In the genomic region with DNA sequence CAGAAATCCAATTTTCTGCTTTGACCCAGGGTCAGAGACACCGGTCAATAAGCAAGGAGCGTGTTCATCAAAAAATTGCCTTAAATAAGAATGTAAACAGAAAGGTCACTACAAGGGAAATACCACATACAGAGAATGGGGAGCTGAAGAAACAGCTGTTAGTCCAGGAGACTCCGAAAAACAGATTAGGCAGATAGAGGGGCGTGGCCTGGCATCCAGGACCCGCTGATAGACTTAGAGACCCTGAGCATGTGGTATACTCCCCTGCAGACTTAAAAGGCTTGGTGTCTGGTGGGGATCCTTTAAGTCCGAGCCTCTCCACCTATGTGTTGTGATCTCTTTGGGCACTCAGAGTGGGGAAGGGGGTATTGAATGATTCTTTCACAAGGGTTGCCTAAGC, we compare ENCODE assay signal across 11 mouse cellular contexts.
DNase-seq lines count a peak whose midpoint lies in the region; ATAC-seq and TF ChIP-seq lines count a peak whose summit lies in the region.
"Had no signal": no experiment of that assay in that cellular context is flagged by ENCODE, and none has a peak within 500 bp of the region (broad histone marks: within the 10 kb centered on the region; RNA-seq: fewer than 3 reads in every experiment).

No protein-coding gene starts in this region.

- ATAC-seq in kidney, embryonic 16.5 days (ENCODE audit: low FRiP score, low TSS enrichment) = peak; percentile 39; the same call in 1 of the 2 replicates
- ATAC-seq in embryonic facial prominence, embryonic 14.5 days (ENCODE audit: low read depth) = no peak
- 0 out of 2 replicates have a peak, but pooled peaks have one; percentile 28 for ATAC-seq in limb, embryonic 14.5 days (ENCODE audit: low FRiP score, low read depth)

- H3K4me2 ChIP-seq in kidney, embryonic 16.5 days (replicated peaks; ENCODE audit: low read depth, low read length) = no peak overlapping the region
- 0 out of 2 replicates have a peak overlapping the region, but pooled peaks have one; percentile 25 for H3K4me2 ChIP-seq in embryonic facial prominence, embryonic 14.5 days (ENCODE audit: low read depth, low read length)
- 0 out of 2 replicates have a peak overlapping the region, but pooled peaks have one; percentile 14 for H3K4me2 ChIP-seq in limb, embryonic 14.5 days (replicated peaks; ENCODE audit: low read depth, low read length, severe bottlenecking)
- H3K4me2 ChIP-seq: hindbrain, embryonic 13.5 days had no signal

- H3K9me3 ChIP-seq in kidney, embryonic 16.5 days (ENCODE audit: low read length) = no peaks in the 10 kb centered on the region
- H3K9me3 ChIP-seq in embryonic facial prominence, embryonic 14.5 days (ENCODE audit: control insufficient read depth, low read length) = no peaks in the 10 kb centered on the region
- no peaks in the 10 kb centered on the region for H3K9me3 ChIP-seq in limb, embryonic 14.5 days (ENCODE audit: control insufficient read depth, low read length)
- H3K9me3 ChIP-seq: hindbrain, embryonic 13.5 days had no signal

- H3K36me3 ChIP-seq in kidney, embryonic 16.5 days (ENCODE audit: insufficient read depth, low read length) = no peaks in the 10 kb centered on the region
- H3K36me3 ChIP-seq in embryonic facial prominence, embryonic 14.5 days (ENCODE audit: control insufficient read depth, insufficient read depth, low read length) = no peaks in the 10 kb centered on the region
- no peaks in the 10 kb centered on the region for H3K36me3 ChIP-seq in limb, embryonic 14.5 days (ENCODE audit: control insufficient read depth, insufficient read depth, low read length)
- H3K36me3 ChIP-seq: hindbrain, embryonic 13.5 days had no signal

- H3K27me3 ChIP-seq in kidney, embryonic 16.5 days (ENCODE audit: insufficient read depth, low read length) = no peaks in the 10 kb centered on the region
- H3K27me3 ChIP-seq in embryonic facial prominence, embryonic 14.5 days (replicated peaks; ENCODE audit: control insufficient read depth, insufficient read depth, low read length) = no peaks in the 10 kb centered on the region
- no peaks in the 10 kb centered on the region for H3K27me3 ChIP-seq in limb, embryonic 14.5 days (ENCODE audit: control insufficient read depth, insufficient read depth, low read length)

- WGBS in kidney, embryonic 16.5 days = 64% methylated on average over 6 of the region's 6 CpGs
- WGBS in embryonic facial prominence, embryonic 14.5 days = 20% methylated on average over 6 of the region's 6 CpGs
- WGBS in limb, embryonic 14.5 days = 42% methylated on average over 6 of the region's 6 CpGs

- no peak for TF ChIP-seq POLR2A in limb, embryonic 14.5 days (IDR thresholded peaks at IDR 0.05; ENCODE audit: borderline replicate concordance, extremely low read depth, insufficient read depth, insufficient read length)

- no peak overlapping the region for H3K9ac ChIP-seq in kidney, embryonic 16.5 days (replicated peaks; ENCODE audit: low read length)
- no peak overlapping the region for H3K9ac ChIP-seq in embryonic facial prominence, embryonic 14.5 days (ENCODE audit: low read depth, low read length)
- H3K9ac ChIP-seq in limb, embryonic 14.5 days (ENCODE audit: low read depth, low read length, severe bottlenecking) = no peak overlapping the region
- H3K9ac ChIP-seq: hindbrain, embryonic 13.5 days; liver, embryonic 14.5 days had no signal

- no peak overlapping the region for H3K4me3 ChIP-seq in kidney, embryonic 16.5 days (ENCODE audit: low read length)
- H3K4me3 ChIP-seq in embryonic facial prominence, embryonic 14.5 days (ENCODE audit: low read depth, low read length) = no peak overlapping the region
- no peak overlapping the region for H3K4me3 ChIP-seq in limb, embryonic 14.5 days (replicated peaks; ENCODE audit: low read length)
- H3K4me3 ChIP-seq: hindbrain, embryonic 13.5 days had no signal

- no peak overlapping the region for H3K27ac ChIP-seq in kidney, embryonic 16.5 days (ENCODE audit: low read length)
- H3K27ac ChIP-seq in embryonic facial prominence, embryonic 14.5 days (replicated peaks; ENCODE audit: low read depth, low read length) = peak overlapping the region; percentile 90
- peak overlapping the region; percentile 80 for H3K27ac ChIP-seq in limb, embryonic 14.5 days (replicated peaks; ENCODE audit: low read depth, low read length)
- H3K27ac ChIP-seq: hindbrain, embryonic 13.5 days; liver, embryonic 14.5 days had no signal

- peaks cover 14% of the 10 kb centered on the region for H3K4me1 ChIP-seq in kidney, embryonic 16.5 days (ENCODE audit: insufficient read depth, low read length)
- peaks cover 48% of the 10 kb centered on the region for H3K4me1 ChIP-seq in embryonic facial prominence, embryonic 14.5 days (ENCODE audit: control insufficient read depth, insufficient read depth, low read length)
- peaks cover 46% of the 10 kb centered on the region for H3K4me1 ChIP-seq in limb, embryonic 14.5 days (ENCODE audit: control insufficient read depth, insufficient read depth, low read length)

- peak; percentile 59 for DNase-seq in embryo, embryonic 10 days (ENCODE audit: low spot score)
- no peak for DNase-seq in embryo, embryonic 9.5 days (ENCODE audit: extremely low spot score)
- no peak for DNase-seq in kidney, adult 18-20 months
- DNase-seq in embryonic facial prominence, embryonic 14.5 days (ENCODE audit: low spot score) = no peak
- peak; percentile 27 for DNase-seq in limb, embryonic 14.5 days (ENCODE audit: low spot score)
- no peak for DNase-seq in thymus, postnatal 10 days (ENCODE audit: low spot score in 2 of 2)
- no peak for DNase-seq in spleen, postnatal 36 days (ENCODE audit: low spot score in 2 of 2)
- DNase-seq: cerebellum, postnatal 10 days had no signal

Comparison
In these comparisons a context has a peak if more than half of its experiments do, and no peak if none do; other contexts are left out.
1. DNase-seq: peak in embryo, embryonic 10 days (single experiment) and limb, embryonic 14.5 days (single experiment); none in embryo, embryonic 9.5 days (single experiment), kidney, adult 18-20 months (single experiment), embryonic facial prominence, embryonic 14.5 days (single experiment), thymus, postnatal 10 days (0 of 2) and spleen, postnatal 36 days (0 of 2).